Mouse (Mus musculus): ENCODE measurements around the gene Hspd1. TPM values are rescaled to one million over a fixed set of nuclear protein-coding genes. Genes with fewer than 3 reads are reported as not detected.
"Not testable (repeated sequence)": the region's sequence is repeated elsewhere in the genome, so short reads cannot be mapped to it uniquely, and the experiment has no call there.

Gene Hspd1
- total RNA-seq (2021), result 100 to 1,000 TPM; 361 to 395 TPM

DNA sequence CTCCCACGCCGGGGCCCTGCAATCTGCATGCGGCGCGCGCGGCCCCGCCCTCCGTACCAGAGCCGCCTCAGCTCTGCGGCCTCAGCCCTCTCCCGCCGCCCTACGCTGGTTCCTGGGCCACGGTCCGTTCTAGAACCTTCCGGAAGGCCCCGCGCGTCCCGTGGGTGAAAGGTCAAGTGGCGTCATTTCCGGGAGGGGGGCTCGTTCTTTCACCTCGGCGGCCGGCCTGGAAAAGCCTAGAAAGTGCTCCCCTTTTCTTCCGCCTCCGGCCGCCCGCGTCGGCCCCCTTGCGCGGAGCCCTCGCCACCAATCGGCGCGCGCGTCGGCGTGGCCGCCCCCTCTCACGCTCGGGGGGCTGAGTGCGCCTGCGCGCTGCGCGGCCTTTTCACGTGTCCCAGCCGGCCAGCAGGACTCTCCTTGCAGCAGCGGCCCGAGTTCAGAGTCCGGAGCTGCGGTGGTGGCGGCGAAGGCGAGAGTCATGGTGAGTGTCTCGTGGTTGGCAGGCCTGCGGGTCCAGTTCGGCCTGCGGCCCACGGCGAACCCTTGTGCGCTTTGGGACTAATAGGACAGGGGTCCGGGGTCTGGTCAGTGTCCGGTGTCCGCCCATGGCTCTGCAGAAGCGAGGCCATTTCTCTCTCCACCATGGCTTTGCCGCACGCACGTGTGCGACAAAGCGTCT, at the start of gene Hspd1, which contains the start of gene Hspe1:
Gene Hspd1, minus strand, starts transcription at position 312 of the 679 bp plus-strand sequence.
Gene Hspe1, plus strand, starts transcription at position 201 of the 679 bp plus-strand sequence.
- peak; percentile 97 for DNase-seq (ENCODE audit: low spot score)
- intact Hi-C loops (cut with DNase I), result loop anchor here (1.0 to 5.0 kb wide), 4 partner anchors 35 to 149 kb away; partner anchors contain the start of genes Coq10b, Mars2, Mob4 and Sf3b1

DNA sequence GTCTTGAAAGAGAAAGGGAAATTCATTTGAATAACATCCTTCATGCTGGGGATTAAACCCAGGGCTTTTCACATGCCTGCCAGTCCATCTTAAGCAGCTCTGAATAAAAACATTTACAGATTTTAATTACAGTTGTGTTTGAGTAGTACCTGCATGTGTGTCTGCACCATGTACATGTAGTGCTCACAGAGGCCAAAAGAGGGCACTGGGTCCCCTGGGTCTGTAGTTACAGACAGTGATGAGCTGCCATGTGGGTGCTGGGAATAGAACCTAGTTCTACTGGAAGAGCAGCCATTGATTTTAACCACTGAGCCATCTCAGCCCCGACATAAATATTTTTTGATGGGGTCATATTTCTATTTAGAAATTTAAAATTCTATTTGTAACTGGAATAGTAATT, 47.8 kb upstream of the Hspd1 start:
- intact Hi-C loops (cut with DNase I), result no loop called here

DNA sequence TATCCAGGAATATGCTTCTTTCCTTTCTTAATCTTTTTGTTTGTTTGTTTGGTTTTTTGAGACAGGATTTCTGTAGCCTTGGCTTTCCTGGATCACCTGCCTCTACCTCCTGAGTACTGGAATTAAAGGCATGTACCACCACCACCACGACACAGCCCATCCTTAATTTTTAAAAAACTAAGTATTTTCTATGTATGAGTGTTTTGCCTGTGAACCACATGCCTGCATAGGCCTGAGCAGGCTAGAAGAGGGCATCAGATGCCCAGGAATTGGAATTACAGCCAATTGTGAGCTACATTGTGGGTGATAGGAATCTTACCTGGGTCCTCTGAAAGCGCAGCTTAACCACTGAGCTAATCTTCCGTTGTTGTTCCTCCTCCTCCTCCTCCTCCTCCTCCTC, 46.3 kb upstream of the Hspd1 start:
- no peak for DNase-seq (ENCODE audit: low spot score)
- intact Hi-C loops (cut with DNase I), result loop anchor here (5.0 kb wide), 1 partner anchor 88 kb away; no protein-coding TSS in a partner anchor

More for the DNA sequence above, 47.8 kb upstream of the Hspd1 start:
- DNase-seq (ENCODE audit: low spot score), result no peak

DNA sequence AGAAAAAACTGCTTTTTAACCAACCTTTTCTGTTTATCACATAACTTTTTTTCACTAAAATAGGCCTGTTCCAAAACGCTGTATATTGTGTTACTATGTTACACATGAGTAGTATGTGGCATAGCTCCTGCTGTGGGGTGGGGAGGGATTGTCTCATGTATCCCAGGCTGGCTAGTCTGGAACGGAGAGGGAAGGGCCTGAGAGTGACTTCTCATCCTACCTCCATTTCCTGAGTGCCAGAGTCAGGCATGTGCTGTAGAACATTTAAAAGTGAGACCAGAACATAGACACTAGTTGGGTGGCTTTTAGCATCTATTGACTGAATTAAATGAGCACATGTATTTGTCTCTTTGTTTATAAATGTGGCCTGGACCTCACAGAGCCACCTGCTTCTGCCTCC, 45.1 kb upstream of the Hspd1 start:
- intact Hi-C loops (cut with DNase I), result loop anchor here (5.0 kb wide), 1 partner anchor 89 kb away; no protein-coding TSS in a partner anchor

DNA sequence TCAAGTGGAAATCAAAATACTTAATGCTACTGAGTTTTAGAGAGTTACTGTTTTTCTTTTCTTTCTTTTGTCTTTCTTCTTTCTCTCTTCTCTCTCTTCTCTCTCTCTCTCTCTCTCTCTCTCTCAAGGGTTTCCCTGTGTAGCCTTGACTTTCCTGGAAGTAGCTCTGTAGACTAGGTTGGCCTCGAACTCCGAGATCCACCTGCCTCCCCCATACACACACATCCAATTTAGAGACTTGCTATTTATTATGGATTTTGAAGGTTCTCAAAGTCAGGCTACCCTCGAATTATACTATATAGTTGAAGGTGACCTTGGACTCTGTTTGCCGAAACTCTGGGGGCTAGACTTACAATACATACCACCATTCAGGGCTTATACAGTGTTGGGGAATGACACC, 44.3 kb upstream of the Hspd1 start:
- DNase-seq (ENCODE audit: low spot score), result no peak
- intact Hi-C loops (cut with DNase I), result loop anchor here (5.0 kb wide), 1 partner anchor 90 kb away; no protein-coding TSS in a partner anchor

More for the DNA sequence above, 45.1 kb upstream of the Hspd1 start:
- no peak for DNase-seq (ENCODE audit: low spot score)

DNA sequence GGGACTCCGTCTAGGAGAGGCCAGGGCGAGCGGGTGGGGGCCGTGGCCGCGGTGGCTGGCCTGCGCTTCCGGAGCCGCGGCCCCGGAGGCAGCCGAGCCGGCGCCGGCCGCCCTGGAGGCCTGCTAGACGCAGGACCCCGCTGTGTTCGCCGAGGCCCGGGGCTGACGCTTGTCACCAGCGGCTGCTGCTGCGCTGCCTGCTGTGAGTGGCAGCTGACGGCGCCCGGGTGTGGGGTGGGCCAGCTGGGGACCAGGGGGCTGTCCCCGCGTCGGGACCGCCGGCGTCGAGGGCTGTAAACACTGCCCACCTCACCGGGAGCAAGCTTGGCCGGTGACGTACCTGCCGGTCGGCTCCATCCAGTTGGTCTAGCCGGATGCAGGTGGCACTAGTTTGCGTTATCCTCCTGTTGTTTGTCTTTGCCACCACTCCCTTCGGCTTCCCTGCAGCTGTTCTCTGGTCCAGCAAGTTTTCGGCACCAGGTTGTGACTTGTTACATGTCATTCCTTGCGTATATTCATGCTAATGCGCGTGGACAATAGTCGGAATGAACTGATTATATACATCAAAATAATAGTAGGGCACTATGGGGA, 43.5 kb upstream of the Hspd1 start:
- no peak for DNase-seq (ENCODE audit: low spot score)
- intact Hi-C loops (cut with DNase I), result loop anchor here (1.0 to 5.0 kb wide), 3 partner anchors 44 to 105 kb away; partner anchors contain the start of gene Sf3b1

DNA sequence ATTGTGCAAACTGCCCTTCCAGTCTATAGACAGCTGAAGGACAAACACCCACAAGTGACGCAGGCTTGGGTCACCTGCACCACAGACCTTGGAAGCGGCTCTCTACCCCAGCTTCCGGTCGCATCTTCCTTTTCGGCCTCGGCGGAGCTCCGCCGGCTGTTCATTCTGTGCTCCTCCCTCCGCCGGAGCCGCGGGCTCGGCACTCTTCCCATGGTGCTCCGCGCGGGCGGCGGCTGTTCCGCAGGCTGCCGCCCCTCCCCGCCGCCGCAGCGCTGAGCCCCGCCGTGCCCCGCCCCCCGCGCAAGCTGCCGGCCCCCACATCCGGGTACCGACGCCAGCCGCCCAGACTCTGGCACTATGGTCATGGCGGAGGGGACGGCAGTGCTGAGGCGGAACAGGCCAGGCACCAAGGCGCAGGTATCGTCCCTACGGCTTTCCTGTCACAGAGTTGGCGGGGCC, 42.9 kb upstream of the Hspd1 start, which contains the start of gene Mob4:
Gene Mob4, plus strand, starts transcription at position 289 of the 459 bp plus-strand sequence.
- peak; percentile 84 for DNase-seq (ENCODE audit: low spot score)
- intact Hi-C loops (cut with DNase I), result loop anchor here (1.0 to 5.0 kb wide), 3 partner anchors 44 to 104 kb away; partner anchors contain the start of gene Sf3b1

DNA sequence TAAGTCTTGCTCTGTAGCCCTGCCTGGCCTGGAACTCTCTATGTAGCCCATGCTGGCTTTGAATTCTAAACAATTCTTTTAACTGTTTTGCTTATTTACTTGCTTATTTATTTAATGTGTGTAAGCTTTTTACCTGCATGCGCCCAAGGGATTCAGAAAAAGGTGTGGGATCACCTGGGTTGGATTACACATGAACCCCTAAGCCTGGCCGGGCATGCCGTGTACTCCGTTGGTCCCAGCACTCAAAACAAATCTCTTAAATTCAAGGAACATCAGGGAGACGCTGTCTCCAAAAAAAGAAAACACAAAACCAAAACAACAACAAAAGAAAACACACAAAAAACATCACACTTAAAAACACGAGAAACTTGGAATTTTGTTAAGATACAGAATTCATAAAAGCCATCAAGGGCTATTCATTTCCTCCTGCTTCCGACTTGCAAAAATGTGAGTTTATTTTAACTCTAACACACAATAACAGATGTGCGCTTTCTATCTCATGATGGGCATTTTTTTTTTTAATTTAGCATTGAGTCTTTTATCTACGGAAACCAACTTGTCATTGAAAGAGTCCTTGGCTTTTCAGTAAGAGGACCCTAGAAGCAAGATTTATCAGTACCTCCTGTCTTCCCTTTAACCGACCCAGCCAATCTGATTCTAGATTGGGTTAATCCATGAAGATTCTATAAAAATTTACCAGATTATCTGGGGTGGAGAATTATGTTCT, 42.3 kb upstream of the Hspd1 start:
- DNase-seq (ENCODE audit: low spot score), result no peak
- intact Hi-C loops (cut with DNase I), result loop anchor here (2.0 to 5.0 kb wide), 2 partner anchors 92 to 104 kb away; partner anchors contain the start of gene Sf3b1

DNA sequence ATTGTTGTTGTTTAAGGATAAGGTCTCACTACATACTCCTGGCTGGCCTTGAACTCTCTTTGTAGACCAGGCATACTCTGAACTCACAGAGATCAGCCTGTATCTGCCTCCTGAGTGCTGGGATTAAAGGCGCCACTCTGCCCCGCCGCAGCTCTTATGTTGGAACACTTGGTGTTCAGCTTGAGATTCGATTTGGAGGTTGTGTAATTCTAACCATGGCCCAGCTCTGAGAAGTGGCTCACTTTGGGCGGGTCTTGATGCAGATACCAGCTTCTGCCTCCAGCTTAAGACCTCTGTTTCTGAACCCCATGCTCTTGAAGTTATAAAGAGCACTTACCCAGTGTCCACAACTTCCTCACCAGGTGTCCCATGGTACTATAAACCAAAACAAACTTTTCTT, 41.7 kb upstream of the Hspd1 start:
- DNase-seq (ENCODE audit: low spot score), result no peak
- intact Hi-C loops (cut with DNase I), result loop anchor here (2.0 to 5.0 kb wide), 2 partner anchors 93 to 103 kb away; partner anchors contain the start of gene Sf3b1

DNA sequence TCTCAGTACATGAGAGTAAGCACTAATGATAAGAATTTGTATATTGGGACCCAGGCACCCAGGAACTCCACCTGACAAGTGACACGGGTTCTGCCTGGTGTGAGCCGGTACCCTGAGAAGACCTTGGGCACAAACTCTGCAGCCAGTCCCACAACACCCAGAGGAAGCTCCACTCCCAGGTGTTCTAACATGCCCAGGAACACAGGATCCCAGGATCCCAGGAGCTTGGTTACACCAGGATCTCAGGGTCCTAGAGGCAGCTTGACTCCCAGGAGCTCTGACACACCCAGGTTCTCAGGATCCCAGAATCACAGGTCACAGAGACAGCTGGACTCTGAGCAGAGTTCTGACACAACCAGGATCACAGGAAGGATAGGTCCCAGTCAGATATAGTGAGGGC, 36.1 kb upstream of the Hspd1 start:
- intact Hi-C loops (cut with DNase I), result not testable (repeated sequence)

DNA sequence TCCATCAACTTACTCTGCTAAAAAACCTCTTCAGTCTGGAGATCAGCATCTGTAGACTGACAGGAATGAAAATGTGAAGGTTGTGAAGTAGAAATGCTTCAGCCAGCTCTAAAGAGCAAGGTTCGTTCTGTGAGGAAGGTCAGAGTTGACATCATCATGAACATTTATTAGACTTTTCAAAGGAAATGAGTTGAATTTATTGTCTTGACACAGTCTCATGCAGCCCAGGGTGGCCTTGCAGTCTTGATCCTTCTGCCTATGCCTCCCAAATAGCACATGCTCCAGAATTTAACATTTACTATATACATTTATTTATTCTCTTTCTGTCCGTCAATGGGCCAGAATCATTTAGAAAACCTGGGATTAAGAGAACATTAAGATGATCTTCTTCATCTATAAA, 35.5 kb upstream of the Hspd1 start:
- intact Hi-C loops (cut with DNase I), result no loop called here
- DNase-seq (ENCODE audit: low spot score), result no peak

More for the DNA sequence above, 36.1 kb upstream of the Hspd1 start:
- DNase-seq (ENCODE audit: low spot score), result not testable (repeated sequence)

DNA sequence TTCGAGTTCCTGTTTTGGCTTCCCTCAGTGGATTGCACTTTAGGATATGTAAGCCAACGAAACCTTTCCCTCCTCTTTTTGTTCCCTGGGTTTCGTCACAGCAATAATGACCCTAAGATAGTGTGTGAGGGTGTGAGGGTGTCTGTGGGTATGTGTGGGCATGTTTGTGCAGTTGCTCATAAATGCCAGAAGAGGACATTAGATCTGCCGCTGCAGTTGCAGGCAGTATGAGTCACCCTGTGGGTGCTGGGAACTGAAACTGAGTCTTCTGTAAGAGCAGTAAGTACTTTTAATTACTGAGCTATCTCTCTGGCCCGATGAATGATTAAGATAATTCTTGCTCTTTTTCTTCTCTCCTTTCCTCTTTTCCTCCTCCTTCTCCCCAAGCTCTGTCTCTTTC, 35.0 kb upstream of the Hspd1 start:
- intact Hi-C loops (cut with DNase I), result no loop called here

DNA sequence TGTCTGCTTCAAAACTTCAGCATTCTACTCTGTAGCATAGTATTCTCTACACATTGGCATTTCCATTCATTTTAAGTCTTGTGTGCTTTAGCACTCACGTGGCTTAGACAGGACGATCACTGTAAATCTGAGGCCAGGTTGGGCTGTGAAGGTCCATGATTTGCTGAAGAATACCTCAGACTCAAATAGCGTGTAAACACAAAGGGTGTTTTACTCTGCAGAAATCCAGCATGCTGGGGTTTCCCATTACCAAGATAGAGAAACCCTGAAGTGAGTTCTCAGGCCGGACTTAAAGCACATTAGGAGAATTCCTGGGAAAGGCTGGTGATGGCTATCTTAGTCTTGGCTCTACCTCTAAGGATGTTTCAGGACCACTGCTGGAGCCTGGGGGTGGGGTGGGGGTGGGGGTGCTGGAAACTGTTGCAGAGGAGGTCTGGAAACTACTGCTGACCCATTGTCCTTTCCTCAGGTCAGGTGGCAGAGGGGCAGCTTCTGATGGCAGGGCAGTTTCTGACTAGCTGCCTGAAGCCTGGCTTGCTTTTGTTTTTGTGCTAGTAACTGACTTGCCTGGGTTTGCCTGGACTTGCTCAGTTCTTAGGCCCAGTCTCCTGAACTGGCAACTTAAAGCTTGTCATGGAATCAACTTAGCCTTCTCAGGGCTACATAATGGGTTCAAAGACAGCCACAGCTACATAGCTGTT, 21.2 kb upstream of the Hspd1 start:
- DNase-seq (ENCODE audit: low spot score), result no peak
- intact Hi-C loops (cut with DNase I), result no loop called here

More for the DNA sequence above, 35.0 kb upstream of the Hspd1 start:
- no peak for DNase-seq (ENCODE audit: low spot score)

DNA sequence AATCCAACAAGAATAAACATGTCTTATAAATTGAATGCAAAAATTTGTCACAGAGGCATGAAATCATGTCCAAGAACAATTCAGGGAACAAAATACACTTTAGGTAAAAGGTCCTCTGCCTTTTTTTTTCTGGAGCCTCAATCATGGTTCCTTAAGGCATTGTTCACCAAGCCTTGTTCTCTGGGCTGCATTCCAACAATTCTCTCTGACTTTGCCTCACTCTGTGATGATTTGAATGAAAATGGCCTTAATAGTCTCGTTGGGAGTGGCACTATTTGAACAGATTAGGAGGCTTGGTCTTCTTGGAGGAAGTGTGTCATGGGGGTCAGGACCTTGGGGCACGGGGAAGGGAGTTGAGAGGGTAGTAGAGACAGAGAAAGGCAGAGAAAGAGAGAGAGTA, 20.4 kb upstream of the Hspd1 start:
- intact Hi-C loops (cut with DNase I), result no loop called here

DNA sequence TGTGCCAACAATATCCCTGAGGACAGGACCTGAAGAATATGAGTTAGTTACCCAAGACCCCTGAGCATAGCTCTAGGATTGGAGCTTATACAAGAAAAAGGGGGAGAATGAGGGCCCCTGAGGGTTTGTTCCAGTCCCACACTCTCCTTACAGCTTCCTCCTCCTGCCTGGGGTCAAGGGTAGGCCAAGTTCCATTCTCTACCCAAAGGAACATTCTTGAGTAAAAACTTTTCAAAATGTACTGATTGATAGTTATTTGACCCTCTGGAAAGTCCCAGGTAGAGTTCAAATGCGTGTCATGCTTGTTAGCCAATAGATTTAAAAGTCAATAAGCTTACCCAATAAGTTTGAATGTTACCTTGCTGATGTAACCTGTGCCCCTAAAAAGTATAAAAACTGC, 19.6 kb upstream of the Hspd1 start:
- no peak for DNase-seq (ENCODE audit: low spot score)
- intact Hi-C loops (cut with DNase I), result no loop called here

More for the DNA sequence above, 20.4 kb upstream of the Hspd1 start:
- DNase-seq (ENCODE audit: low spot score), result no peak

DNA sequence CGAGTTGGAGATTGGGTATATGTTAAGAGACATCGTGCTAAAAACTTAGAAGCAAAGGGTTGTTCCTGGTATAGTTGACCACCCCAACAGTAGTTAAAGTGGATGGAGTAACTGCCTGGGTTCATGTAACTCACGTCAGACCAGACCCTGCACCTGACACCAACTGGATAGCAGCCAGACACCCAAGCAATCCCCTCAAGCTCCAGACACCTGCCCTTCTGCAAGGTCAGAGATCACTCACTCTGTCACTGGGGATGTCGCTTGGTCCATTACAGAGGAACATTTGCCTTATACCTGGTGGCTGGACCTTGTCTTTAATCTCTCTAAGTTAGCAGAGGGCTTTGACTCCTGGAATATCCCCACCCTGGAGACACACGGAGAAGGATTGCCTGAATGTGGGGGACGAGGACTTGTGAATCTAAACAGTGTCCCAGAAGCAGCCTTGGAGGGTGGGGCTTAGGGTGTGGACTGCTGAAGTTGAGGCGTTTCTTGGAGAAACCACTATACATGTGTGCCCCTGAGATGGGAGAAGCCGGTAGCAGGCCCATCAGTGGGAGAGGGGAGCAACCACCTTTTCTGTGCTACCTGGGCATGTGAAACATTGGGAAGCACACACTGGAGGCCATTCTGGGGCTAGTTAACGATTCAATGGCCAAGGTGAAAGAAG, 19.0 kb upstream of the Hspd1 start:
- no peak for DNase-seq (ENCODE audit: low spot score)
- intact Hi-C loops (cut with DNase I), result no loop called here

DNA sequence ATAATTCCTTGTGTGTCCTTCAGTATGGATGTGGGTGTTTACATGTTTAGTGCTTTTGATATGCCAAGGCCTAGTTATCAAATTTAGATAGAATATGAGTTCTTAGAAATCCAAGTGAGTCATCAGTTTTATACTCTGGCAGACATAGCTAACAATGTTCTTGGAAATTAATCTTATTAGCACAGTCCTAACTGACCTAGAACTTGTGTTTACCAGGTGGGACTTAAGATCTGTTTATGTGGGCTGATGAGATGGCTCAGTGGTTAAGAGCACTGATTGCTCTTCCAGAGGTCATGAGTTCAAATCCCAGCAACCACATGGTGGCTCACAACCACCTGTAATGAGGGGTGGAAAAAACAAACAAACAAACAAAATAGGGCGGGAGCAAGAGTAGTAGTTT, 4.4 kb upstream of the Hspd1 start:
- intact Hi-C loops (cut with DNase I), result no loop called here
- no peak for DNase-seq (ENCODE audit: low spot score)

DNA sequence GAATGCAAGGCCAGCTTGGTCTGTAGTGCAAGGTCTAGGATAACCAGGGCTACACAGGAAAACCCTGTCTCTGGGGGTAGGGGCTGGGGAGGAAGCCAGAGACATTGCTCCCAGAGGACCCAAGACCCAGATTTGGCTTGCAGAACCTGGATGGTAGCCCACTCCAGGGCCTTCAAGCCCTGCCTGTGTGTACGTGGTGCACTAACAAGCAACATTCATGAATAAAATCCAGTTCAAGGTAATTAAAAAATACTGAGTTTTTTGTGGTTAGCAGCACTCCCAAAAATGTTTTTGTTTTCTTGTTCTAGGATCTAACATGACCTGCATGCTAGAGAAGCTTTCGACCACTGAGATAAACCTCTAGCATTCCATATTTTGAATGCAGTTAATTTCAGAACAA, 4.0 kb upstream of the Hspd1 start:
- no peak for DNase-seq (ENCODE audit: low spot score)
- intact Hi-C loops (cut with DNase I), result no loop called here

DNA sequence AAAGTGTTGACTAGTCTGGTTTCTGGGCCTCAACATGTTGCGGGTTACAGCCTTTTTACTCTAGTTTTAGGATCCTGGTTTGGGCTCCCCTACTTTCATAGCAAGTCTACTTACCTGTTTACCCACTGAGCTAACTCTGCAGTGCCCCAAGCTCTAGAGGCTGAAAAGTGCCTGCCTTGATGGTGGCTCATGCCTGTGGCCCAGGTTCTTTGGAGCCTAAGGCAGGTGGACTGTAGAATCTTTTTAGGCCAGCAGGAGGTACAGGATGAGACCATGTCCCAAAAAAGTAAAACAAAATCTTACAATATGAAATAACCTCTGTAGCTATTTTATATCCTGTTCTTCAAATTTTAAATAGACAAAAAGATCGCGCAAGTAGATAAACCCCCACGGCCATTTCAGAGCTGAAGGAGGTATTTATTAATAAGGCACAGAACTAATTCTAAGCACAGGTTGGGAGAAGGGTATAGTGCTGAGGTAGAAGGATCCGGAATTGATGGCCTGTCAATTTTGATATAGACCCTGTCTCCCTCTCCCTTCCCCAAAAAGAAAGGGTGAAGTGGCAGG, 1.5 kb upstream of the Hspd1 start:
- DNase-seq (ENCODE audit: low spot score), result no peak
- intact Hi-C loops (cut with DNase I), result loop anchor here (5.0 kb wide), 1 partner anchor 148 kb away; the partner anchor contains the start of gene Mars2
